Mouse (Mus musculus) lung, adult 2 months (tissue): Measurements from ENCODE around the gene Mrgprd. TPM values are rescaled to one million over a fixed set of nuclear protein-coding genes. Genes with fewer than 3 reads are reported as not detected.

ENCODE experiments used
- DNase-seq: peaks from one replicate; pipeline ENCODE4 v3.0.0; 2022
- H3K4me1 ChIP-seq: fragments of 200-500 bp; 2 replicates; pipeline ENCODE4 v1.6.1; 2011; ENCODE audit warnings: low read length; ENCODE audit not compliant: control insufficient read depth, insufficient read depth
- H3K4me3 ChIP-seq: fragments of 200-500 bp; replicated peaks from 2 replicates; pipeline ENCODE3; 2011; ENCODE audit warnings: low read depth, mild to moderate bottlenecking, control low read depth, low read length; ENCODE audit errors: extremely low read depth
- CTCF ChIP-seq: fragments of 200-500 bp; IDR thresholded peaks from 2 replicates; pipeline ENCODE4 v1.5.1; 2011; ENCODE audit warnings: mild to moderate bottlenecking, low read length, control low read depth; ENCODE audit not compliant: insufficient read depth
- POLR2A ChIP-seq: fragments of 200-500 bp; IDR thresholded peaks from 2 replicates; pipeline ENCODE4 v1.6.1; 2011; ENCODE audit warnings: low read depth, mild to moderate bottlenecking, control low read depth, low read length, borderline replicate concordance; ENCODE audit errors: extremely low read depth
- WGBS: fragments of 180-500 bp; shearing (Covaris S2); methylation state at CpG from one replicate; pipeline ENCODE4 v1.1.7; 2018; 5-methylcytosine and 5-hydroxymethylcytosine counted together
- polyA plus RNA-seq: library from polyadenylated mRNA; depleted of rRNA; stranded (reverse); fragments of >200 nt; gene quantifications from 2 replicates; pipeline ENCODE4 v1.2.3, GENCODE M21; 2012

The Mrgprd gene
- polyA plus RNA-seq, 1 experiment: not detected

DNA sequence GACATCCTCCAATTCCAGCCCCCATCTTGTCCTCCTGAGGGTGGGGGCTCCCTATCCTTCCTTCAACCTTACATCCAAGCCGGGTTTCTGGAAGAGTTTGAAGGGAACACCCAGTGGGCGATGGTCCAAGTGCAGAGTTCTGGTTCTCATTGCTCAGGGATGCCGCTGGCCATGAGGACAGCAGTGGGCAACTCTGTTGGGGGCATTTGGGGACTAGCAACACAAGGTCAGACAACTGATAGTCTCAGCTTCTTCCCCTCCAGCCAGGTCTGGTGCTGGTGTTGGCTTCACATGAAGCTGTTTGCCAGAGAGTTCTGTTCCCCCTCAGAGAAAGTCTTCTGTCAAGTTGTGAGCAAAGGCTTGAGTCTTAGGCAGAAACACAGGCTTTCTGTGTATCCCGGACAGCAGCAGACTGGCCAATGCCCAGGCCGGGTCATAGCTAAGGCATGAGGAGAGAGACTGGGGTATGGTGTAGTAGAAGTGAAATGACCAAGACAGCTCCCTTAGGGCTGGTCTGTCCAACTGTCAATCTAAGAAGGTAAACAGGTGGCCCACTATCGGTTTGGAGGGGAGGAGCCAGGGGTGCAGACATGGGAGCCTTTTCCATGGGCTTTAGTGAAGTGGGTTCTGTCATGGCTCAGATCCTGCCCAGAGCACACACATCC lies 13.2 kb upstream of the Mrgprd start:
- no peak overlapping the region for H3K4me3 ChIP-seq
- TF ChIP-seq POLR2A (no peak), CTCF (no peak)
- DNase-seq: no peak

DNA sequence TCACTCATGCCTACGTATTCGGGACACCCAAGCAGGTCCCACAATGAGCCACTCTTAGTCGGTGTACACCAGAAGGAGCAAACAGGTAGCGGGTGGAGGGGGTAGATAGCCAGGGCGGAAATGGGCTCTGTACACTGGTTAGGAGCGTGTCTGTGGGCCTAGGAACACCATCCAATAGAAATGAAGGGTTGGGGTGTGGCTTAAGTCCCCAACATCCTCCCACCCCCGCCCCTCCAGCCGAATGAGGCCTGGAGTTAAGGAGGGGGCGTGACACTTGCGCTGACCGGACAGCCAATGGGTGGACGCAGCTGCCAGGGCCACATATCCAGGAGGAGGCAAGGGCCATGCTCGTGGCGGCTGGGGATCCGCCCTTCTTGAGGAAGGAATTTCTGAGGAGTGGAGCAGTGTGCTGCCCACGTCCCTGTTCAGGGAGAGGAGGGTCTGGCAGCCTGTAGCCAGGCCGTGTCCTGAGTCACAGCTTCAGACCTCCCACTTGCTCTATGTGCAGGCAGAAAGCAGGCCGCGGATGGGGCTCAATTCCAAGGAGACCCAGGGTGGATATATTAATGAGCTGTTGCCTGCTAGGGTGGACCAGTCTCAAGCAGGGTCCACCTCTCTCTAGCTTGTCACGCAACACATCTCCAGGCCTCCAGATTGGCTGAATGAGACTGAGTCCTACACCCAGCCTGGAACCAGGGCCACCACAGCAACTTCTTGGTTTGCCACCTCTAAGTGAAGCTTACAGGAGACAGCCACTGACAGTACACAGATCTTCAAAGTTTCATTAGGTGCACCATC lies 11.9 kb upstream of the Mrgprd start:
- Histone ChIP-seq H3K4me3 (no peak overlapping the region), H3K4me1 (peaks cover 5% of the 10 kb centered on the region)
- DNase-seq: peak; percentile 70
- 13% methylated on average over 20 of the region's 20 CpGs for WGBS
- TF ChIP-seq CTCF: no peak
- peak; percentile 41; the same call in 1 of the 2 replicates for TF ChIP-seq POLR2A

More for the DNA sequence above, 13.2 kb upstream of the Mrgprd start:
- 67% methylated on average over 6 of the region's 6 CpGs for WGBS
- H3K4me1 ChIP-seq: peaks cover 5% of the 10 kb centered on the region

DNA sequence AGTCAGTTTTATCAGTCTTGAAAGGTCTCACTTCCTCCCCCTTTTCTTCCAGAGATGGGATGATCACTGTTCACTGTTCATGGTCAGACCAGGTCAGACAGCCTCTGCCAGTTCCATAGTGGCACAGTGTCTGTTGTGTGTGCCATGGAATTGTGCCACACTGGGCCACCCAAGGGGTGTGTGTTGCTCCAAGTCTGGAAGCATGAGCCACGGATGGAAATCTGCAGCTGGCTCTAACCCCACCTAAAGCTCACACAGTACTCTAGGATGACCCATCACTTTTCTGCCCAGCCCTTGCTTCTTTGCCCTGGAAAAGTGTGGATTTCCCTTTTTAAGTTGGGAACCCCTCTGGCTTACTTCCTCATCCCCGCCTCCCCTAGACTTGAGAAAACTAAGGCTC lies 10.5 kb upstream of the Mrgprd start:
- TF ChIP-seq CTCF (no peak), POLR2A (no peak)
- Histone ChIP-seq H3K4me1 (peaks cover 5% of the 10 kb centered on the region), H3K4me3 (no peak overlapping the region)
- no peak for DNase-seq
- WGBS: 69% methylated on average over 2 of the region's 2 CpGs

DNA sequence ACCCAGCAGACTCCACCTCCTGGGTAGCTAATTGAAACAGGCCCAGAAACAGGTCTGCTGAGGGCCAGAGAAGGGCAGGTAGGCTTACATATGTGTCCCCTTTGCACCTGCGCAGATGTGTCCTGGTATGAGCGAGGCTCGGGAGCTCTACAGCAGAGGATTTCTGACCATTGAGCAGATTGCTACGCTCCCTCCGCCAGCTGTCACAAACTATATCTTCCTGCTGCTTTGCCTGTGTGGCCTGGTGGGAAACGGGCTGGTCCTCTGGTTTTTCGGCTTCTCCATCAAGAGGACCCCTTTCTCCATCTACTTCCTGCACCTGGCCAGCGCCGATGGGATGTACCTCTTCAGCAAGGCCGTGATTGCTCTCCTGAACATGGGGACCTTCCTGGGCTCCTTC lies 7.0 kb upstream of the Mrgprd start:
- TF ChIP-seq POLR2A (no peak), CTCF (no peak)
- 88% methylated on average over 10 of the region's 10 CpGs for WGBS
- no peak for DNase-seq
- no peaks in the 10 kb centered on the region for H3K4me1 ChIP-seq
- no peak overlapping the region for H3K4me3 ChIP-seq

DNA sequence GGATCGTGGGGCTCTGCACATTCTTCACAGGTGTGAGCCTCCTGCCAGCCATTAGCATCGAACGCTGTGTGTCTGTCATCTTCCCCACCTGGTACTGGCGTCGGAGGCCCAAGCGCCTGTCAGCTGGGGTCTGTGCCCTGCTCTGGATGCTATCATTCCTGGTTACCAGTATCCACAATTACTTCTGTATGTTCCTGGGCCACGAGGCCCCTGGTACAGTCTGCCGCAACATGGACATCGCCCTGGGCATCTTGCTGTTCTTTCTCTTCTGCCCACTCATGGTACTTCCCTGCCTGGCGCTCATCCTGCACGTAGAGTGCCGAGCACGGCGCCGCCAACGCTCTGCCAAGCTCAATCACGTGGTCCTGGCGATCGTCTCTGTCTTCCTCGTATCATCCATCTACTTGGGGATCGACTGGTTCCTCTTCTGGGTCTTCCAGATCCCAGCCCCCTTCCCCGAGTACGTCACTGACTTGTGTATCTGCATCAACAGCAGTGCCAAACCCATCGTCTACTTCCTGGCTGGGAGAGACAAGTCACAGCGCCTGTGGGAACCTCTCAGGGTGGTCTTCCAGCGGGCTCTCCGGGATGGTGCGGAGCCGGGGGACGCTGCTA lies 6.5 kb upstream of the Mrgprd start:
- TF ChIP-seq POLR2A (no peak), CTCF (no peak)
- WGBS: 70% methylated on average over 30 of the region's 30 CpGs

DNA sequence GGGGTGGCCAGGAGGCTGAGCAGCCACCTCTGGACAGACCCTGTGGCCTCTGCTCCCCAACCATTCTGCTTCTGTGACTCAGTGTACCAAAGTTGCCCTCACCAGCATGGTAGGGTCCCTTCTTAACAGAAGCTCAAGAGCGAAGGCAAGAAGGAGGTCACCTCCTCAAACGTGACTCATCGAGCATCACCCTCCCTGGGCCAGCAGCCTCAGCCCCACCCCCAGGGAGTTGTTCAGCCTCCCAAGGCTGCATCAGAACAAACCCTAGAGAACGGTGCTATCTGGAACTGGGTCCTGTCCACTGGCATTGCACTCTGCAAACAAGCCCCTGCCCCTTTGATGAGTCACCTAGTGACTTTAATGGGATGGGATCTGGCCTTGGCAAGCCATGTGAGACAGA lies 5.8 kb upstream of the Mrgprd start:
- WGBS: 51% methylated on average over 4 of the region's 4 CpGs
- TF ChIP-seq POLR2A (no peak), CTCF (no peak)

More for the DNA sequence above, 6.5 kb upstream of the Mrgprd start:
- H3K4me3 ChIP-seq: no peak overlapping the region
- no peaks in the 10 kb centered on the region for H3K4me1 ChIP-seq
- no peak for DNase-seq

DNA sequence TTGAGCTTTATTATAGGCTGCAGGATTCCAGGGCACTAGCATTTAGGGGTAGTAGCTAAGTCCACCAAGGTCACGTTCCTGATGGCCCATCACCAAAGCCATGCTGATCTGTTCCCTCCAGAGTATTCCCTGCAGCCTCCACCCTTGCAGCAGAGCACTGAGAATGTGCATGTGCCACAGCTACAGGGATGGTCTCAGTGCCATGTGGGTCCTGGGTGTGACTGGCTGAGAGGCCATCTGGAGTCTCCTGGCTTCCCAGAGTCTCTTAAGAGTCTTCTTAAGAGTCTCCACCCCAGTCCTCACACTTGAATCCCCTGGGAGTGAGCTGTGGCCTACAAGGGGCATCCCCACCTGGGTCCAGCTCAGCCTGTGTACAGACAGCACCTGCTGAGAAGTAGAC lies 4.8 kb upstream of the Mrgprd start:
- no peak overlapping the region for H3K4me3 ChIP-seq
- no peak for DNase-seq
- 67% methylated on average over 1 of the region's 1 CpGs for WGBS
- TF ChIP-seq POLR2A: no peak
- no peak for TF ChIP-seq CTCF
- H3K4me1 ChIP-seq: no peaks in the 10 kb centered on the region

More for the DNA sequence above, 5.8 kb upstream of the Mrgprd start:
- Histone ChIP-seq H3K4me1 (no peaks in the 10 kb centered on the region), H3K4me3 (no peak overlapping the region)
- DNase-seq: no peak

DNA sequence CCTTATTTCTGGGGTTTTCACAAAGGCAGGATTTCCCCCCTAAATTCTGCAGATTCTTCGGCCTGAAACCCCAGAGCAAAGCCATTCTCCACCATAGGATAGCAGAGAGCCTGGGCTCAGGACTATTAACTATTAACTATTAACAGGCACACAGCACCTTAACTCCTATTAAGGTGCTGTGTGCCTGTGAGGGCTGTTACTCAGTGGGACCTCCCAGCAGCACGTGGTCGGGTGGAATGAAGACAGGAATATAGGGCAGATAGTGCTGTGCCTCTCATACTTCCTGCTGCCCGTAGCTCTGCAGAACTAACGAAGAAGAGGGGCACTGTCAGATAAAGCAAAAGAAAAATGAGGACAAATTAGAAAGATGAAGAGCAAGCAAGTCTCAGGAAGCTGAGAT lies 4.1 kb upstream of the Mrgprd start:
- no peak for TF ChIP-seq POLR2A
- no peak for TF ChIP-seq CTCF
- DNase-seq: no peak
- Histone ChIP-seq H3K4me1 (no peaks in the 10 kb centered on the region), H3K4me3 (no peak overlapping the region)
- 63% methylated on average over 5 of the region's 5 CpGs for WGBS

DNA sequence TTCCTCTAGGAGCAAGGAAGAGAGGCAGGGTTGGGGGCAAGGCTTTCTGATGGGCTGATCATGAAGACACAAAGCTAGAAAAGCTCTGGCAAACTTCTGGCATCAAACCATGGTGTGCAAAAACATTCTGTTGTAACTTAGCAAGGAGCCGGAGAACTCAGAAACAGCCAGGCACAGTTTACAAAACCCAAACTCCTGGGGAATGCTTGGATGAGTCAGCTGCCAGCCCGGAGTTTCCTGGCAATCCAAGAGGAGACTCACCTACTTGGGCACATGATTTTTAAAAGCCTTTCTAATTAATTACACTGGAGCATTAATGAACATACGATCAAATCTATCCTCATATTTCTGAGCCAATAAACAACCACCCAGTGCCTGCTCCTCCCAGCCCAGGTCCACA lies 2.5 kb upstream of the Mrgprd start:
- WGBS: 65% methylated on average over 3 of the region's 3 CpGs
- DNase-seq: no peak
- no peaks in the 10 kb centered on the region for H3K4me1 ChIP-seq
- no peak overlapping the region for H3K4me3 ChIP-seq
- TF ChIP-seq POLR2A (no peak), CTCF (no peak)
